In the genomic region with DNA sequence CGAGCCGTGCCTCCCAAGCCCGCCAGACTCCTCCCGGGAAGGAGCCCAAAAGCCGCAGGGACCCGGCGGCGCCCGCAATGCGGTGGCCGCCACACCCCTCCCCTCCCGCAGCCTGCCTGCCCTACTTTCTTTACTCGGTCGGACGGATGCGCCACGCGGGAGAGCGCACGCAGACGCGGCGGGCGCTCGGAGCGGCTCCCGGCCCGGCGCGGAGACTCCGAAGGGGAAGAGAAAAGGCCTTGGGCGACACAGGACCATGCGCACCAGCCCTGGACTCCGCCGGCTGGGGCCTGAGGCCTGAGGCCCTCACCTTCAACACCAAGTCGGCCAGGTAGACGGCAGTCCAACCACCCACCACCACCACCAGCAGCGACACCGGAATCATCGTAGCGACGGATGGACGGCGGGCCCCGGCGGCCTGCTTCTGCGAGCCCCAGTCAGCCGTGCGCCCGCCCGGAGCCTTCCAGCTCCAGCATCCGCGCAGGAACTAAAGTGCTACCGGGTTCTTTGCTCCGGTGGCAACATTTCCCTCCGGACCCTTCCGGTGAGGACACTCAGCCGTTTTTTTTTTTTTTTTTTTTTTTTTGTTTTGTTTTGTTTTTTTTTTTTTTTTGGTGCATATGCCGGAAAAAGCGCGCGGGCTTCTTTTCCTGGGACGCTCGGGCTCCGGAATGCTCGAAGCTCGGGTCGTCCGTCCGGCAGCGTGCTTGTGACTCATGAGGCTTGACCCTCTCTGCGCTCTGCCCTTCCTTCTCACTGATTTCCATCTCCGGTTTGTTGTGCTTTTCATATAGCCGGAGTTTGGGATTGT, we compare ENCODE assay signal across 8 mouse cellular contexts. TPM values are rescaled to one million over a fixed set of nuclear protein-coding genes. Genes with fewer than 3 reads are reported as not detected.
DNase-seq lines count a peak whose midpoint lies in the region; ATAC-seq lines count a peak whose summit lies in the region.

Gene Mbtps2 (minus strand): TSS at position 530 of the 811 bp plus-strand sequence.

- H3K9ac ChIP-seq in hindbrain, embryonic 15.5 days = peak within 1 kb of the TSS; percentile 74

- intact Hi-C loops in left cerebral cortex, postnatal 14 days (cut with DNase I) = no loop called here

- peak; percentile 86 for ATAC-seq in hindbrain, embryonic 15.5 days (ENCODE audit: low FRiP score, low read depth)
- ATAC-seq in megakaryocyte-erythroid progenitor cell, adult 5-6 weeks (replicated peaks; ENCODE audit: low FRiP score, low TSS enrichment, poor library complexity, severe bottlenecking) = peak; percentile 64

- peak; percentile 84 for DNase-seq in NIH3T3 (ENCODE audit: low read depth)
- DNase-seq in cerebellum, postnatal 10 days = peak; percentile 78 to 80
- peak; percentile 47 to 51 for DNase-seq in frontal cortex, postnatal 36 days (ENCODE audit: low spot score in 2 of 2)
- peak; percentile 59 to 60 for DNase-seq in left cerebral cortex, postnatal 14 days (ENCODE audit: low spot score in 2 of 2)
- peak; percentile 70 for DNase-seq in right cerebral cortex, postnatal 14 days
- DNase-seq in urinary bladder, postnatal 25 days (ENCODE audit: low spot score) = peak; percentile 41

- peak within 1 kb of the TSS; percentile 90 for H3K27ac ChIP-seq in hindbrain, embryonic 15.5 days (replicated peaks)

- peaks cover 12% of the 10 kb centered on the region for H3K4me1 ChIP-seq in hindbrain, embryonic 15.5 days (replicated peaks)

- H3K36me3 ChIP-seq in hindbrain, embryonic 15.5 days = no peaks in the 10 kb centered on the region

- no peaks in the 10 kb centered on the region for H3K9me3 ChIP-seq in hindbrain, embryonic 15.5 days

- WGBS in hindbrain, embryonic 15.5 days = 16% methylated on average over 64 of the region's 74 CpGs

- H3K4me2 ChIP-seq in hindbrain, embryonic 15.5 days = peak within 1 kb of the TSS; percentile 53

- peak within 1 kb of the TSS; percentile 61 for H3K4me3 ChIP-seq in hindbrain, embryonic 15.5 days

- no peaks in the 10 kb centered on the region for H3K27me3 ChIP-seq in hindbrain, embryonic 15.5 days

RNA-seq across cellular contexts. Expression of gene Mbtps2, which starts in this region (rescaled TPM):
- polyA plus RNA-seq in hindbrain, embryonic 15.5 days (2015; fragmentation: Nextera tagmentation; extraction: Ambion mirVana) = 27.5 and 28.2 TPM in 2 replicates
- total RNA-seq in left cerebral cortex, postnatal 14 days (2021) = 10 to 100 TPM; 28.1 to 30.1 TPM
- 16.1 and 19.5 TPM in 2 replicates for total RNA-seq in megakaryocyte-erythroid progenitor cell, adult 5-6 weeks (2014; fragmentation: Nextera tagmentation)
- 9.6 and 11.6 TPM in 2 replicates for total RNA-seq in megakaryocyte-erythroid progenitor cell, adult 5-6 weeks (2017)

Comparison
In these comparisons a context has a peak if more than half of its experiments do, and no peak if none do; other contexts are left out.
1. Peak in every context shown above with its lines: DNase-seq, ATAC-seq, H3K4me3 ChIP-seq and H3K27ac ChIP-seq.